Mouse (Mus musculus) forebrain, embryonic 16.5 days (tissue): Measurements from ENCODE around the gene Tmem63a. TPM values are rescaled to one million over a fixed set of nuclear protein-coding genes. Genes with fewer than 3 reads are reported as not detected.

Experiments used
- ATAC-seq: fragments of 200-750 bp; cut with Nextera tagmentation; 2 replicates; pipeline ENCODE4 v1.8.0; 2017; ENCODE audit warnings: mild to moderate bottlenecking, moderate library complexity
- H3K27ac ChIP-seq: fragments of 300-500 bp; sonication (generic); 2 replicates; pipeline ENCODE4 v1.5.1; 2014; ENCODE audit warnings: low read length, control low read depth
- H3K27me3 ChIP-seq: fragments of 300-500 bp; sonication (generic); replicated peaks from 2 replicates; pipeline ENCODE4 v1.6.1; 2014; ENCODE audit warnings: low read length; ENCODE audit not compliant: control insufficient read depth, insufficient read depth
- H3K36me3 ChIP-seq: fragments of 300-500 bp; sonication (generic); 2 replicates; pipeline ENCODE4 v1.6.1; 2014; ENCODE audit not compliant: control insufficient read depth, insufficient read depth
- H3K4me1 ChIP-seq: fragments of 300-500 bp; sonication (generic); replicated peaks from 2 replicates; pipeline ENCODE4 v1.6.1; 2014; ENCODE audit warnings: low read length; ENCODE audit not compliant: control insufficient read depth, insufficient read depth
- H3K4me2 ChIP-seq: fragments of 300-500 bp; sonication (generic); 2 replicates; pipeline ENCODE4 v1.6.1; 2014; ENCODE audit warnings: mild to moderate bottlenecking, low read length, control low read depth
- H3K4me3 ChIP-seq: fragments of 300-500 bp; sonication (generic); replicated peaks from 2 replicates; pipeline ENCODE4 v1.5.1; 2014; ENCODE audit warnings: mild to moderate bottlenecking, low read length, control low read depth
- H3K9ac ChIP-seq: fragments of 300-500 bp; sonication (generic); replicated peaks from 2 replicates; pipeline ENCODE4 v1.6.1; 2014; ENCODE audit warnings: low read depth, low read length, control low read depth
- H3K9me3 ChIP-seq: fragments of 300-500 bp; sonication (generic); 2 replicates; pipeline ENCODE4 v1.6.1; 2016; ENCODE audit warnings: low read length; ENCODE audit not compliant: control insufficient read depth
- WGBS: fragments of 180-500 bp; shearing (Covaris S2); extraction: QIAGEN DNeasy Blood & Tissue Kit; methylation state at CpG from one replicate; pipeline ENCODE4 v1.1.7; 2014; 5-methylcytosine and 5-hydroxymethylcytosine counted together
- polyA plus RNA-seq: library from polyadenylated mRNA; unstranded; fragments of >200 nt; fragmentation: Nextera tagmentation; extraction: Ambion mirVana; gene quantifications from 2 replicates; pipeline ENCODE4 v1.2.1, GENCODE M21; 2015

Gene Tmem63a
- polyA plus RNA-seq, 1 experiment from 2014 or later = 1.3 TPM

- H3K4me2 ChIP-seq = no peak overlapping the region
- H3K27ac ChIP-seq = no peak overlapping the region
- no peak for ATAC-seq
- no peak overlapping the region for H3K9ac ChIP-seq
- H3K27me3 ChIP-seq = no peaks in the 10 kb centered on the region; the same call in 1 of the 2 replicates
- peaks cover 10% of the 10 kb centered on the region; the same call in 1 of the 2 replicates for H3K4me1 ChIP-seq
- H3K36me3 ChIP-seq = no peaks in the 10 kb centered on the region
- no peak overlapping the region for H3K4me3 ChIP-seq
- H3K9me3 ChIP-seq = no peaks in the 10 kb centered on the region
- WGBS = 75% methylated on average over 13 of the region's 13 CpGs
Measured at GRCm38 (mm10) chr1:181017890-181018420, 75.8 kb downstream of the Tmem63a start.

GRCm38 (mm10) chr1:181020756-181021487, 78.8 kb downstream of the Tmem63a start, which contains the start of gene Ephx1:
Gene Ephx1 (minus strand): TSS chr1:181020904.
- ATAC-seq = no peak

DNA sequence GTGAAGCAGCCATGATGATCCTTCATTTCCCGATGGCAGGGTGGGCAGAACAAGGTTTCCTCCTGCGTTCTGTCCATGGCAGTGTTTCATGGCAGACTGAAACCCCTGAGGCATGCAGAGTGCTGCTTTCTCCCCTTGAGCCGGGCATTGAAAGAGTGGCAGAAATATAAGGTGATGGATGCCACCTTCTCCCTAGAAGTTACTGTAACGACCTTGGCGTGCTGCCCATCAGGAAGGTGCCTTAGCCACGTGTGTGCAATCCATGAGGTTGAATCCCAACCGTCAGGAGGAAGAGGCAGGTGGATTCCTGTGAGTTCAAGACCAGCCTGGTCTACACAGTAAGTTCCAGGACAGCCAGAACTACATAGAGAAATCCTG, 79.3 kb downstream of the Tmem63a start:
- no peak for ATAC-seq
- 0 out of 2 replicates have a peak, but pooled peaks cover 4% of the 10 kb centered on the region for H3K4me1 ChIP-seq
- 59% methylated on average over 7 of the region's 7 CpGs for WGBS
- no peak overlapping the region for H3K4me2 ChIP-seq
- H3K4me3 ChIP-seq = no peak overlapping the region
- no peaks in the 10 kb centered on the region for H3K36me3 ChIP-seq
- no peak overlapping the region for H3K27ac ChIP-seq
- no peak overlapping the region for H3K9ac ChIP-seq
- no peaks in the 10 kb centered on the region for H3K9me3 ChIP-seq
- H3K27me3 ChIP-seq = no peaks in the 10 kb centered on the region; the same call in 1 of the 2 replicates

More at GRCm38 (mm10) chr1:181020756-181021487, 78.8 kb downstream of the Tmem63a start, which contains the start of gene Ephx1:
- no peak within 1 kb of the TSS for H3K4me3 ChIP-seq
- H3K4me1 ChIP-seq = 0 out of 2 replicates have a peak, but pooled peaks cover 5% of the 10 kb centered on the region
- H3K27ac ChIP-seq = no peak within 1 kb of the TSS
- H3K9me3 ChIP-seq = no peaks in the 10 kb centered on the region
- no peak within 1 kb of the TSS for H3K9ac ChIP-seq
- H3K36me3 ChIP-seq = no peaks in the 10 kb centered on the region
- 59% methylated on average over 5 of the region's 5 CpGs for WGBS
- H3K27me3 ChIP-seq = no peaks in the 10 kb centered on the region; the same call in 1 of the 2 replicates
- no peak within 1 kb of the TSS for H3K4me2 ChIP-seq

GRCm38 (mm10) chr1:181022265-181022664, 80.1 kb downstream of the Tmem63a start:
- H3K27ac ChIP-seq = no peak overlapping the region
- no peak overlapping the region for H3K4me3 ChIP-seq
- ATAC-seq = no peak
- H3K9ac ChIP-seq = no peak overlapping the region
- no peaks in the 10 kb centered on the region for H3K36me3 ChIP-seq
- H3K4me2 ChIP-seq = no peak overlapping the region
- H3K4me1 ChIP-seq = 0 out of 2 replicates have a peak, but pooled peaks cover 2% of the 10 kb centered on the region
- H3K27me3 ChIP-seq = no peaks in the 10 kb centered on the region; the same call in 1 of the 2 replicates
- no peaks in the 10 kb centered on the region for H3K9me3 ChIP-seq
- WGBS = 21% methylated on average over 1 of the region's 1 CpGs

Other genes starting within 250 kb of the Tmem63a start
- gene Mixl1, start 245.3 kb upstream of the Tmem63a start, polyA plus RNA-seq = 0.10 TPM in 1 of 2 replicates, not detected in the other
- 23.5 and 25.0 TPM in 2 replicates for gene Acbd3, start 216.3 kb upstream of the Tmem63a start, polyA plus RNA-seq
- 3,503 and 3,633 TPM in 2 replicates for gene H3f3a, start 128.4 kb upstream of the Tmem63a start, polyA plus RNA-seq
- 36.6 and 41.9 TPM in 2 replicates for gene Sde2, start 91.2 kb upstream of the Tmem63a start, polyA plus RNA-seq
- 4.1 and 6.6 TPM in 2 replicates for gene Lefty2, start 49.2 kb upstream of the Tmem63a start, polyA plus RNA-seq
- gene Pycr2, start 38.1 kb upstream of the Tmem63a start, polyA plus RNA-seq = 78.8 and 84.8 TPM in 2 replicates
- gene Lefty1, start 7.3 kb upstream of the Tmem63a start, polyA plus RNA-seq = 0.30 and 0.39 TPM in 2 replicates
- 5.5 and 6.6 TPM in 2 replicates for gene Ephx1, start 78.6 kb downstream of the Tmem63a start, polyA plus RNA-seq
- gene 9130409I23Rik, start 108.9 kb downstream of the Tmem63a start, polyA plus RNA-seq = not detected in 2 replicates
- 43.1 and 51.4 TPM in 2 replicates for gene Nvl, start 201.9 kb downstream of the Tmem63a start, polyA plus RNA-seq
- 70.0 and 78.4 TPM in 2 replicates for gene Cnih4, start 202.3 kb downstream of the Tmem63a start, polyA plus RNA-seq